Mouse (Mus musculus): ENCODE data around the gene Icosl.

DNA sequence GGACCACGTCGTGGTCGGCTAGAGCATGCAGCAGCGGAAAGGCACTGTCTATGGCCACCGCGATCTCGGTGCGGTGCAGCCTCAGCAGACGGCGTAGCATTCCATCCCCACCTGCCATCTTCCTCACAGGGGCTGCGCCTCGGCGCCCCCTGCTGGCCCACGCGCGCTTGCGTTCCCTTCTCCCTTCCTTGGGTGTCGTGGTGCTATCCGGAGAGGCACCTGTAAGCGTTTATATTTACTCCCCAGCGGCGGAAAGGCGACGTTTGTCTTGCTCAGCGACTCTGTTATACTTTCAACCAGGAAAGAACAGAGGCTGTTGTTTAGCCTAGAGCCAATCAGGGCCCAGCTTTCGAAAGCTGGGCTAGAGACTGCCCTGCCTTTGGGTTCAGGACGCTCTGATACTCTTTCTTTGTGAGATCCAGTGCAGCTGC, 25.7 kb upstream of the Icosl start, which contains the start of gene Aire:
- no peak for TF ChIP-seq TAL1 (IDR thresholded peaks at IDR 0.05; ENCODE audit: low read length)
- TF ChIP-seq GATA1 (IDR thresholded peaks at IDR 0.05; ENCODE audit: low read length) = no peak

Measured in erythroblast, embryonic 14.5 days (primary cell).